Mouse (Mus musculus): ENCODE data around the gene Pdlim3.
"Not testable (repeated sequence)": the region's sequence is repeated elsewhere in the genome, so short reads cannot be mapped to it uniquely, and the experiment has no call there.

Gene Pdlim3

GRCm38 (mm10) chr8:45885202-45885685 lies at the start of gene Pdlim3:
Pdlim3 (plus strand) TSS chr8:45885461.
- DNase-seq: peak; percentile 67 to 75

- DNase-seq: no peak
Observed at GRCm38 (mm10) chr8:45843306-45843705, 42.0 kb upstream of the Pdlim3 start.

GRCm38 (mm10) chr8:45844097-45844885 lies 41.0 kb upstream of the Pdlim3 start:
- DNase-seq: no peak

- no peak for DNase-seq
Observed at GRCm38 (mm10) chr8:45844911-45845481, 40.3 kb upstream of the Pdlim3 start.

GRCm38 (mm10) chr8:45845906-45846305 lies 39.4 kb upstream of the Pdlim3 start:
- DNase-seq: no peak

- no peak for DNase-seq
Observed at GRCm38 (mm10) chr8:45855118-45855517, 30.1 kb upstream of the Pdlim3 start.

GRCm38 (mm10) chr8:45857734-45858133 lies 27.5 kb upstream of the Pdlim3 start:
- peak; percentile 17 to 58 for DNase-seq

GRCm38 (mm10) chr8:45858391-45858790 lies 26.9 kb upstream of the Pdlim3 start:
- DNase-seq: peak; percentile 20 to 43

GRCm38 (mm10) chr8:45871587-45871986 lies 13.7 kb upstream of the Pdlim3 start:
- not testable (repeated sequence) for DNase-seq

GRCm38 (mm10) chr8:45872077-45872476 lies 13.2 kb upstream of the Pdlim3 start:
- no peak for DNase-seq

- peak; percentile 92 to 94 for DNase-seq
Observed at GRCm38 (mm10) chr8:45874945-45875626, 10.2 kb upstream of the Pdlim3 start.

GRCm38 (mm10) chr8:45876397-45876796 lies 8.9 kb upstream of the Pdlim3 start:
- no peak for DNase-seq

GRCm38 (mm10) chr8:45877680-45878079 lies 7.6 kb upstream of the Pdlim3 start:
- DNase-seq: no peak

GRCm38 (mm10) chr8:45880457-45880856 lies 4.8 kb upstream of the Pdlim3 start:
- no peak for DNase-seq

GRCm38 (mm10) chr8:45881726-45882125 lies 3.5 kb upstream of the Pdlim3 start:
- DNase-seq: no peak

GRCm38 (mm10) chr8:45883793-45884192 lies 1.5 kb upstream of the Pdlim3 start:
- no peak for DNase-seq

- peak; percentile 23 to 27 for DNase-seq
Observed at GRCm38 (mm10) chr8:45884552-45884951, 709 bp upstream of the Pdlim3 start.

- DNase-seq: peak in 1 of 2 experiments; percentile 9
Observed at GRCm38 (mm10) chr8:45885775-45886174, 514 bp downstream of the Pdlim3 start.

GRCm38 (mm10) chr8:45889737-45890136 lies 4.5 kb downstream of the Pdlim3 start:
- DNase-seq: no peak

GRCm38 (mm10) chr8:45896590-45896989 lies 11.3 kb downstream of the Pdlim3 start:
- no peak for DNase-seq

- DNase-seq: peak; percentile 23 to 32
Observed at GRCm38 (mm10) chr8:45899783-45900182, 14.5 kb downstream of the Pdlim3 start.

GRCm38 (mm10) chr8:45901626-45902025 lies 16.4 kb downstream of the Pdlim3 start:
- peak in 1 of 2 experiments; percentile 31 for DNase-seq

GRCm38 (mm10) chr8:45903659-45904058 lies 18.4 kb downstream of the Pdlim3 start:
- peak in 1 of 2 experiments; percentile 45 for DNase-seq

Data from lung, adult 18-20 months (tissue).